Mouse (Mus musculus): ENCODE measurements around the gene Dctn1. TPM values are rescaled to one million over a fixed set of nuclear protein-coding genes. Genes with fewer than 3 reads are reported as not detected.
"Not testable (repeated sequence)": the region's sequence is repeated elsewhere in the genome, so short reads cannot be mapped to it uniquely, and the experiment has no call there.

The Dctn1 gene
- polyA plus RNA-seq, 1 experiment from 2014 or later: 156 TPM

DNA sequence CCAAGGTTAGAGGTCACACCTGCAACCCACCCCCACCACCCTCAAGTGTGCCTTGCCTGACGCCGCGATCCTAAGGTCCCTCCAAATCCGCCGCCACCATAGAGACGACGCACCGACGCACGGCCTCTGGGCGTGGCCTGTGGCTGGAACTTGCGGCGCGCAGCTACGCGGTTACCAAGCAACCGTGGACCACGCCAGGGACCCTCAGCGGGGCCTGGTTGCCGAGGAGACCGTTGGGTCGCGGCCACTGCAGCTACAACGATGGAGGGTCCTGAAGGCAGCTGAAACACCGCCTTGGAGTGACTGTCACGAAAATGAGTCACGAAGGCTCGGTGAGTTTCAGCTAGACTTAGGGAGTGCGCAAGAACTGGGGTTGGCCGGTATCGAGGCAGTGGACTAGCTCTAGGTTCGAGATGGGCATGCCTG is 9.4 kb upstream of the Dctn1 start, which contains the start of the genes Wdr54 and 1700003E16Rik:
Wdr54 (minus strand) TSS at position 139 of the 426 bp plus-strand sequence.
1700003E16Rik (plus strand) TSS at position 146 of the 426 bp plus-strand sequence.
- H3K4me1 ChIP-seq: peaks cover 34% of the 10 kb centered on the region
- peak within 1 kb of the TSS; percentile 66 for H3K9ac ChIP-seq (replicated peaks)
- H3K9me3 ChIP-seq: no peaks in the 10 kb centered on the region
- WGBS: under 1% methylated on average over 32 of the region's 32 CpGs
- ATAC-seq (ENCODE audit: low FRiP score, low read depth): peak; percentile 95
- 0 out of 2 replicates have a peak within 1 kb of the TSS, but pooled peaks have one; percentile 12 for H3K27ac ChIP-seq (replicated peaks)
- H3K36me3 ChIP-seq: peaks cover 25% of the 10 kb centered on the region
- H3K4me3 ChIP-seq: peak within 1 kb of the TSS; percentile 56
- peak within 1 kb of the TSS; percentile 78 for H3K4me2 ChIP-seq (replicated peaks)
- H3K27me3 ChIP-seq: peaks cover 19% of the 10 kb centered on the region

DNA sequence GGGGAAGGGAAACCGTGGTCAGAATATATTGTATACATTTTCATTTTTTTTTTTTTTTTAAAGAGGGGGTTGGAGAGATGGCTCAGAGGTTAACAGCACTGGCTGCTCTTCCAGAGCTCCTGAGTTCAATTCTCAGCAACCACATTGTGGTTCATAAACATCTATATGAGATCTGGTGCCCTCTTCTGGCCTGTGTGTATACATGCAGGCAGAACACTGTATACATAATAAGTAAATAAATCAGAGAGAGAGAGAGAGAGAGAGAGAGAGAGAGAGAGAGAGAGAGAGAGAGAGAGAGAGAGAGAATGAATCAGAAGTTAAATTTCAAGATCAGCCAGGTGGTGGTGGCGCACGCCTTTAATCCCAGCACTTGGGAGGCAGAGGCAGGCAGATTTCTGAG is 6.3 kb upstream of the Dctn1 start:
- not testable (repeated sequence) for H3K4me3 ChIP-seq; H3K9ac ChIP-seq (replicated peaks); H3K9me3 ChIP-seq; ATAC-seq (ENCODE audit: low FRiP score, low read depth); H3K27ac ChIP-seq (replicated peaks); H3K36me3 ChIP-seq; H3K4me2 ChIP-seq (replicated peaks)
- Histone ChIP-seq H3K27me3 (peaks cover 42% of the 10 kb centered on the region), H3K4me1 (peaks cover 32% of the 10 kb centered on the region)
- 31% methylated on average over 3 of the region's 3 CpGs for WGBS

DNA sequence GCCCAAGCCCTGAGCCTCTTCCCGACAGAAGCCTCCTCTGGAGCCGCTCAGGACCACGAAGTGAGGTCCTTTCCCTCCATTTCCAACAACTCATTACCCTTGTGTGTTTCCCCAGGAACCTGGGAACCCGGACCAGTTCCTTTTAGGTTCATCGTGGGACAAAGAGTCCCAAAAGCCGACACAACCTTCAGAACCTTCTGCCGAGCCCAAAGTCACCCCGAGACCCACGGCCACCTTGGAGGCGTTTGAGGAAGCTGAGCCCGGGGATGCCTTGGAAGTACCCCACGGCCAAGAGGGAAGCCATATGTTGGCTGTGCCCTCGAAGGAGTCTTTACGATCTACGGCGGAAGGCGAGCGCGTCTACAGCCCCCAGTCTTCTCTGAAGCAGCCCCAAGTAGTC is 4.3 kb upstream of the Dctn1 start:
- Histone ChIP-seq H3K9ac (replicated peaks) (peak overlapping the region; percentile 39; the same call in 1 of the 2 replicates), H3K4me2 (replicated peaks) (peak overlapping the region; percentile 41), H3K4me1 (peaks cover 25% of the 10 kb centered on the region), H3K4me3 (peak overlapping the region; percentile 18; the same call in 1 of the 2 replicates), H3K9me3 (no peaks in the 10 kb centered on the region), H3K36me3 (no peaks in the 10 kb centered on the region), H3K27me3 (peaks cover 42% of the 10 kb centered on the region), H3K27ac (replicated peaks) (no peak overlapping the region)
- 6% methylated on average over 19 of the region's 19 CpGs for WGBS
- no peak for ATAC-seq (ENCODE audit: low FRiP score, low read depth)

DNA sequence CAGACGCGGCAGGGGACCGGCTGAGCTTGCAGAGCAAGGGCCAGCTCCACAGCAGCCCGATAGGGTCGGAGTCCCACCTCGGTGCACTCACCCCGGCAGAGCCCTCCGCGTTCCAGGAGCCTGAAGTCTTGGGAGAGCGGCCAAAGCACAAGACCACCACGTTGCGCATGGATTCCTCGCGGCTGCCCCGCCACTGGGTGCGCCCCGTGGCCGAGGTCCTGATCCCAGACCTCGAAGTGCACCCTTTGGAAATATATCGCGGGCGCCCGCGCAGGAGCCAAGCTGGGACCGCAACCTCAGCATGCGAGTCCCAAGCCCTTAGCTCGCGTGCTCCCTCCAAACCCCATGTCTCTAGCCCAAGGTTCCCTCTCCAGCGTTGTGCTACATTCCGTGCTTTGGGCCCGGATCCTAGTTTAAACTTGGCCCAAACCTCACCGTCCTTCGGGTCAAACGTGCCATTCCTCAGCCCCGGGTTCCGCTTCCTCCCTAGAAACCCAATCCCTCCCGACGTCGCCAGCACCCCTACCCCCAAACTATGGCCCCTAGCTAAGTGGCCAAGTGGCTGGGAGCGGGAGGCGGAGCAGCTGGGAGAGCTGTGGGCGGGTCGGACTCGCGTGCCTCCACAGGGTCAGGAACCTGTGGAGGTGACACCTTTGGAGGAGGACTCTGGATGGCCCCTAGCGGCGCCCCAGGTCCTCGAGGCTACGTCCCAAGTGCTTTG is 3.6 kb upstream of the Dctn1 start:
- no peak for ATAC-seq (ENCODE audit: low FRiP score, low read depth)
- Histone ChIP-seq H3K4me2 (replicated peaks) (peak overlapping the region; percentile 41), H3K27me3 (peaks cover 40% of the 10 kb centered on the region), H3K9ac (replicated peaks) (peak overlapping the region; percentile 39; the same call in 1 of the 2 replicates), H3K36me3 (no peaks in the 10 kb centered on the region), H3K9me3 (no peaks in the 10 kb centered on the region), H3K4me1 (peaks cover 29% of the 10 kb centered on the region), H3K27ac (replicated peaks) (no peak overlapping the region), H3K4me3 (peak overlapping the region; percentile 18)
- WGBS: under 1% methylated on average over 48 of the region's 49 CpGs

DNA sequence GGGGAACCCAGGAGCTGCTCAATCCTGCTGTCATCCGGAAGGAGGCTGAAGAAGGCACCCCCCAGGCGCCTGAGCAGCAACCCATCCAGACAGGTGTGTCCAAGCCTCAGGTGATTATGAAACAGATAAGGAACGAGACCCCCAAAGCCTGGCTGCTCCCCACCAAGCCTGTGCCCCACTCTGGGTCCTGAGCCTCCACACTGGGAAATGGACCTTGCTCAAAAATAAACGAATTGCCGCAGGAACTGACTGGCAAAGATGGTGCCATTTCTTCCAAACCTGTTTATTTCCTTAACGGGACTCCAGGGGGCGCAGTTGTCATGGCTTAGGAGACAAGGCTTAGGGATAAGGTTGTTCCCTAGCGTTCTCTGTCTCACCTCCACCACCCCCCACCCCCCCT is 3.0 kb upstream of the Dctn1 start:
- 0 out of 2 replicates have a peak overlapping the region, but pooled peaks have one; percentile 39 for H3K9ac ChIP-seq (replicated peaks)

DNA sequence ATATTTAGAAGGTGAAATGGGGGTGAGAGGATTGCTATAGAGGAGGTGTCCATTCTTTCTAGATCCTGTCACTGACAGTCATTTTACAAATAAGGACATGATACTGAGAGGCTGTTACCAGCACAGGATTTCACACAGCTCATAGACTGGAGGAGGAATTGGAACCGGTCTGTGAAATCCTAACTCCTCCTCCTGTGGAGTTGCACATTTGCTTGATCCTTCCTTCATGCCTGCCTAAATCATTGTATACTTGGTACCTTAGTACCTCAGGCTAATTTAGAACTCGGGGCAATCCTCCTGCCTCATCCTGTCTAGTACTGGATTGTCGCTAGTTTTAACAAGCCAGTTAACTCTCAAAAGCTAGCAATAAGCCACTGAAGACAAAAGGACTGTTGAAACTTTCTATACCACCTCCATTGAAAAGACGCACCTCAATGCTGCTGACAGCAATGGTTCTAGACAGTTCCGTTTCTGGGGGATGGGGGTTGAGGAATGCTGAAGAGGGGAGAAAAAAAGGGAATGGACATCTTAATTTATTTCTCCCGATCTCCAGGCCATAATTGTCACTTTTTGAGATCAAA is 604 bp upstream of the Dctn1 start:
- Histone ChIP-seq H3K9me3 (no peaks in the 10 kb centered on the region), H3K4me1 (peaks cover 38% of the 10 kb centered on the region), H3K27ac (replicated peaks) (0 out of 2 replicates have a peak overlapping the region, but pooled peaks have one; percentile 20), H3K4me2 (replicated peaks) (peak overlapping the region; percentile 85), H3K27me3 (peaks cover 35% of the 10 kb centered on the region), H3K9ac (replicated peaks) (peak overlapping the region; percentile 49; the same call in 1 of the 2 replicates), H3K36me3 (no peaks in the 10 kb centered on the region), H3K4me3 (peak overlapping the region; percentile 91)
- ATAC-seq (ENCODE audit: low FRiP score, low read depth): peak; percentile 25
- 4% methylated on average over 6 of the region's 6 CpGs for WGBS

More for the DNA sequence above, 3.0 kb upstream of the Dctn1 start:
- Histone ChIP-seq H3K4me1 (peaks cover 33% of the 10 kb centered on the region), H3K9me3 (no peaks in the 10 kb centered on the region), H3K4me3 (peak overlapping the region; percentile 18), H3K4me2 (replicated peaks) (peak overlapping the region; percentile 41), H3K27ac (replicated peaks) (no peak overlapping the region), H3K36me3 (no peaks in the 10 kb centered on the region), H3K27me3 (peaks cover 39% of the 10 kb centered on the region)
- no peak for ATAC-seq (ENCODE audit: low FRiP score, low read depth)
- WGBS: 1% methylated on average over 8 of the region's 8 CpGs

DNA sequence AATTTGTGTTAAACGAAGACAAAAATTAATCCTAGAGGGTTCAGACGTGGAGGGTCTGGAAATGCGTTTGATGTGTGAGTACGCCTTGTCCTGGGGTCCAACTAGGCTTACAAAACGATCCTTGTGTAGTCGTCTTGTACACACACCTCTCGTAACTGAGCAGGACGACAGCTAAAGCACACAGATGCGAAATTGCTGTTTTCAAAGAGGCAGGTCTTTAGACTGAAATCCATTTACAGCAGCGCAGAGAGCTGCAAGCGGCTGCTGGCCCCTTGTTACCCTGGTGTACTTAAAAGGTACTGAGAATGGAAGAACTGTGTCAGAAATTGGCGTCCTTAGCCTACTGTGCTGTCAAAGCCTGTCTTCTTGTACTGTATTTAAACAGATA is 517 bp downstream of the Dctn1 start:
- peak overlapping the region; percentile 91 for H3K4me3 ChIP-seq
- H3K27me3 ChIP-seq: peaks cover 24% of the 10 kb centered on the region
- no peaks in the 10 kb centered on the region for H3K36me3 ChIP-seq
- peak overlapping the region; percentile 84 for H3K27ac ChIP-seq (replicated peaks)
- peak overlapping the region; percentile 90 for H3K9ac ChIP-seq (replicated peaks)
- under 1% methylated on average over 12 of the region's 12 CpGs for WGBS
- no peaks in the 10 kb centered on the region for H3K9me3 ChIP-seq
- H3K4me1 ChIP-seq: peaks cover 38% of the 10 kb centered on the region
- H3K4me2 ChIP-seq (replicated peaks): peak overlapping the region; percentile 85
- no peak for ATAC-seq (ENCODE audit: low FRiP score, low read depth)

DNA sequence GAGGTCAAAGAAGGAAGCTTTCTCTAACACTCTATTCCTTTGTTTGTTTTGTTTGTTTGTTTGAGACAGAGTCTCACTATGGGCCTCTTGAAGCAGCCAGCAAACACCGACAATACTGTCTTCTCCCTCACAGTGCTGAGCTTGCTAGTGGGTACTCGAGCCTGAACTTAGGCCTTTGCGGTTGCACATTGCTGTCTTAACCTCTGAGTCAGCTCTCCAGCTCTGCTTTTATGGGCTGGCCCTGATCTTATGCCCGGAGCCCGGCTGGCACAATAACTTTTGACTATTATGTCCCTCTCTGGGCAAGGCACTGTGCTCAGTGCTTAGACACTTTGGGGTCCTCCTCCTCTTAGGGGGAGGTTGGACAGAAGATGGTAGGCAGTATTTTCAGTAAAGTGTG is 4.2 kb downstream of the Dctn1 start:
- Histone ChIP-seq H3K4me3 (no peak overlapping the region), H3K4me1 (peaks cover 23% of the 10 kb centered on the region), H3K36me3 (no peaks in the 10 kb centered on the region), H3K9me3 (no peaks in the 10 kb centered on the region), H3K27me3 (no peaks in the 10 kb centered on the region), H3K4me2 (replicated peaks) (no peak overlapping the region), H3K9ac (replicated peaks) (no peak overlapping the region), H3K27ac (replicated peaks) (no peak overlapping the region)
- 90% methylated on average over 5 of the region's 5 CpGs for WGBS
- no peak for ATAC-seq (ENCODE audit: low FRiP score, low read depth)

DNA sequence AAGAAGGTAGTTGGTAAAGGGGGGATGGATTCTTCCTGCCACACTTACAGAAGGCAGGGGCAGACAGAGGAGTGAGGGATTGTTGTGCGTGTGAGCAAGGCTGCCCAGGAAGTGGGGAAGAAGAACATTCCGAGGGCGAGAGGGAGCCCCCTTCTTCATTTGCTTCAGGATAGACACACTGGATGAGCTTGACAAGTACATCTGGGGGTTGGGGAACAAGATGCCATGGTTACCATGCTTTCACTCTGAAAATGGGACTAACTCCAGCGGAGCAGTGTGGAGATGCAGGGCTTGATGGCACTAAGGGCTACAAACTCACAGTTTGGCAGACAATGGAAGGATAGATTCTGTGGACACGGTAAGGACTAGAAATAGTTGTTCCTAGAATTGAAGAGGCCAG is 5.3 kb downstream of the Dctn1 start:
- Histone ChIP-seq H3K27ac (replicated peaks) (no peak overlapping the region), H3K27me3 (no peaks in the 10 kb centered on the region), H3K4me3 (no peak overlapping the region), H3K4me2 (replicated peaks) (peak overlapping the region; percentile 35; the same call in 1 of the 2 replicates), H3K9ac (replicated peaks) (no peak overlapping the region), H3K9me3 (no peaks in the 10 kb centered on the region), H3K4me1 (peaks cover 19% of the 10 kb centered on the region), H3K36me3 (no peaks in the 10 kb centered on the region)
- 86% methylated on average over 5 of the region's 5 CpGs for WGBS
- ATAC-seq (ENCODE audit: low FRiP score, low read depth): no peak

DNA sequence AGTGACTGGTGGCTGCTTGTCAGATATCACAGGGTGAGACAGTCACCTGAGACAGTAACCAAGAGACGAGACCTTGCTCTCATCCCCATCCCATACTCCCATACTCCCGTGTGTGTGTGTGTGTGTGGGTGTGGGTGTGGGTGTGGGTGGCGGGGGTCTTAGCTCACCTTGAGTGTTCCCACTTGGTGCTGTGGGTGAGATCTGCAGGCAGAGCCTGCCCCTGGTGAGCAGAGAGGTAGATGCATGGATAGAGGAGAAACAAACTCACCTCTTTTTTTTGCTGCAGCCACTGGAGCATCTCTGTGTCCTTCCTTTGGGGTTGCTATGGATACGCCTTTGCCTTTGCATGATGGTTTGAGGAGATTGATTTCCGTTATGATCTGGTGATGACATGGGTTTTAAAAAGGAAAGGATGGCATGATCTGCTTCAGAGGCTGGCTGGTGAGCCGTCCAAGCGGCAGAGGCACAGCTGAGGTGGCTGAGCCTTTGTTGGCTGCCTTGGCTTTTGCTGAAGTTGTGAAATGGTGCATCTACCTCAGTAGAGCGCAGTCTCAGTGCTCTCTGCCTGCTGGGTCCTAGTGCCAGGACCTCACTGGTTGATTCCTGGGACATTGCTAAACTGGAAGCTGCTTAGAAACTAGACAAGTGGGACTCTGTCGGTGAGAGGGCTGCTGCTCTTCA is 6.7 kb downstream of the Dctn1 start:
- H3K9ac ChIP-seq (replicated peaks): peak overlapping the region; percentile 31
- peaks cover 6% of the 10 kb centered on the region for H3K4me1 ChIP-seq
- no peaks in the 10 kb centered on the region for H3K27me3 ChIP-seq
- H3K27ac ChIP-seq (replicated peaks): peak overlapping the region; percentile 46; the same call in 1 of the 2 replicates
- no peaks in the 10 kb centered on the region; the same call in 1 of the 2 replicates for H3K36me3 ChIP-seq
- H3K4me2 ChIP-seq (replicated peaks): peak overlapping the region; percentile 35; the same call in 1 of the 2 replicates
- peak overlapping the region; percentile 27 for H3K4me3 ChIP-seq
- no peak for ATAC-seq (ENCODE audit: low FRiP score, low read depth)
- 49% methylated on average over 9 of the region's 9 CpGs for whole genome bisulfite sequencing
- no peaks in the 10 kb centered on the region for H3K9me3 ChIP-seq

DNA sequence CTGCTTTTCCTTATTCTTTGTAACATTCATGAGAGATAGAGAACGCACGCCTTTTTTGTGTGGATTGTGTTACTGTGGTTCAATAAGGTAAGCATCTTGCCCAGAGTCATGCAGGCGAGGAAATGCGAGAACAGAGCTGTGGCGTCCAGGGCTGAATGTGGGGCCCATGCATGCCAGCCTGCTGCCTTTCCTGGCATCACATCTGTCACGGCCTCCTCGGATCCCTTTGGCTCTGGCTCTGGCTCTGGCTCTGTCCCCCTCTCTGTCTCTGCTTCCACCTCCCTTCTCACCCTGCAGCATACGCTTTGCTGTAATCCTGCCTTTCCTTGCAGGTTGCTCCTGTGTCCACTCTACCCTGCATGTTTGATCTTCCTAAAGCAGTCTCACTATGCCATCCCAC is 10.3 kb downstream of the Dctn1 start:
- WGBS: 92% methylated on average over 8 of the region's 8 CpGs
- H3K4me3 ChIP-seq: no peak overlapping the region
- no peaks in the 10 kb centered on the region for H3K27me3 ChIP-seq

More for the DNA sequence above, 10.3 kb downstream of the Dctn1 start:
- Histone ChIP-seq H3K9ac (replicated peaks) (no peak overlapping the region), H3K4me2 (replicated peaks) (no peak overlapping the region), H3K27ac (replicated peaks) (no peak overlapping the region; the same call in 1 of the 2 replicates), H3K4me1 (peaks cover 20% of the 10 kb centered on the region), H3K36me3 (no peaks in the 10 kb centered on the region; the same call in 1 of the 2 replicates), H3K9me3 (no peaks in the 10 kb centered on the region)
- ATAC-seq (ENCODE audit: low FRiP score, low read depth): no peak
